Mouse (Mus musculus): ENCODE measurements at regions not wholly inside any gene's neighbourhood (a gene's known extent, or its start where the extent isn't known, plus 50 kb on each side); places are given as distances from the start of the nearest gene placed in this dataset.
A peak's percentile ranks its signal among the peaks of the same experiment; 100 is the strongest.

DNA sequence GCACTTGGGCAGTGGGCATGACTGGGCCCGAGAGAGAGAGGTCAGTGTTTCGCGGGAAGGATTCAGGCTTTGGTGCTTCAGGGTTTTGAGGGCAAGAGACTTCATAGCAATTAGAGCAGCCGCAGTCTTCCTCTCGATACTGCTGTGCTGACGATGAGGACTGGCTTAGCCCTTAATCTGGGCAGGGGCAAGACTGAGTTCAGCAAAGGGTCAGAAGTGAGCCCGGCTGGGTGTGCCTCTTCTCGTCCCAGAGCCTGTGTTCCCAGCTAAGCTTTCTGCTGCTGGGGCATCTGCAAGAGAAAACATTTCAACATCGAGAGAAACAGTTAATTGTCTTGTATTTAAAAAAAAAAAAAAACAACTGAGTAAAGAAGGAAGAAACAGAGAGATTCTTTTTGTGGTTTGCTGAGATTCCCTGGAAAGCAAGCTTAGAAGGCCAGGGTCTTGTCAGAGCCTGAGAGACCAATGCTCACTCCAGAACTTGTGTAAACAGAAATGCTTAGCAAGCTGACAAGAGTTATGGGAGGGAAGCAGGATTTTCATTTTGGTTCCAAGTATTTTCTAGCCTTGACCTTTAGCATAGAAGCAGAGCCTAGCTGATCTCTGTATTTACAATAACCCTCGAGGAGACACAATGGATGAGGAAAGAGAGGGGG is 195.1 kb downstream of the Zfp36l1 start:
- peak in 1 of 2 experiments; percentile 82 for DNase-seq (ENCODE audit: inconsistent age in 2 of 2, low spot score in 1 of 2)

GRCm38 (mm10) chr12:79916896-79917633 is 195.7 kb downstream of the Zfp36l1 start:
- DNase-seq (ENCODE audit: inconsistent age in 2 of 2, low spot score in 1 of 2) = no peak

GRCm38 (mm10) chr12:79913898-79914297 is 198.9 kb downstream of the Zfp36l1 start:
- no peak for DNase-seq (ENCODE audit: inconsistent age in 2 of 2, low spot score in 1 of 2)

- peak; percentile 87 to 92 for DNase-seq (ENCODE audit: inconsistent age in 2 of 2, low spot score in 1 of 2)
Observed at GRCm38 (mm10) chr12:79912281-79913063, 200.3 kb downstream of the Zfp36l1 start.

GRCm38 (mm10) chr12:79910884-79911759 is 201.7 kb downstream of the Zfp36l1 start:
- no peak for DNase-seq (ENCODE audit: inconsistent age in 2 of 2, low spot score in 1 of 2)

DNA sequence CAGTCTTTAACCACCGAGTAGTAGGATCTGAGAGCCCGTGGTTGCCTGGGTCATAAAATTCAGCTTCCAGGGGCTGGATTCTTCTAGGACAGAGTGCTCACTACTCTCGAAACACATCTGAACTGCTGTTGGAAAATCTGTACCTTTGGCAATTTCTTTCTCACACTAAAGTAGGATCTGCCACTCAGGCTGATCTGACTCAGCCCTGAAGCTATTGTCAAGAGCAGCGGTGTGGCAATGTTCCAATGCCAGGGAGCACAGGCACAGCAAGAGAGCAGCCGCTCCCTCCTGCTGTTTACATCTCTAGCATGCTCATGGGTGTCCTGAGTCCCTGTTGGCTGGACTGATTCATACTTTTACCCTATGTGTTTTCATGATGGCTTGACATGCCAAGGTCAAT is 205.2 kb downstream of the Zfp36l1 start:
- peak; percentile 90 to 95 for DNase-seq (ENCODE audit: inconsistent age in 2 of 2, low spot score in 1 of 2)

DNA sequence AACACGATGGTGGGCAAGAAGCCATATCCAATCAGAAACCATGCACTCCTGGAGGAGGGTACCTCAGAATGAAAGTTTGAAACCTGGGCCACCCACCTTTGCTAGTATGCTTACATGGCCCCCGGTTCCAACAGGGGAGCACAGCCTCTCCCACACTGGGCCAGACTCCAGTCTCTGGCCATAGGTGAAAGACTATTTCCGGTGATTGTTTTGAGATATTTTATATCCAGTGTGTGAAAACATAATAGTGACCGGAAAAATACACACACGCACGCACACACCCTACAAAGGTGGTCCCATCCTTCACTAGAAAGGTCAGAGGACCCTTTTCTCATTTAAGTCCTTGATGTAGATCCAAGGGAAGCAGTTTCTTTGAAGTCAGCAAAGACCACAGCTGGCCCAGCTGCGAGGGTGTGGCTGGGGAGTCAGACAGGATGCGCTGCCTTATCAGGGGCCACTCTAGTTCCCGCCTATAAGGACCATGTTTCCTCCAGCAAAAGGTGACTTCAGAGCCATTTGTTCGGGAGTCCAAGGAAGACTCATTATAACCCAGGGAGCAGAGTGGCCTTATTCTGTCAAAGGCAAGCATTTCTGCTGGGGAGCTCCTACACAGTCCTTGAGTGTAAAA is 206.0 kb downstream of the Zfp36l1 start:
- peak; percentile 71 to 89 for DNase-seq (ENCODE audit: inconsistent age in 2 of 2, low spot score in 1 of 2)

DNA sequence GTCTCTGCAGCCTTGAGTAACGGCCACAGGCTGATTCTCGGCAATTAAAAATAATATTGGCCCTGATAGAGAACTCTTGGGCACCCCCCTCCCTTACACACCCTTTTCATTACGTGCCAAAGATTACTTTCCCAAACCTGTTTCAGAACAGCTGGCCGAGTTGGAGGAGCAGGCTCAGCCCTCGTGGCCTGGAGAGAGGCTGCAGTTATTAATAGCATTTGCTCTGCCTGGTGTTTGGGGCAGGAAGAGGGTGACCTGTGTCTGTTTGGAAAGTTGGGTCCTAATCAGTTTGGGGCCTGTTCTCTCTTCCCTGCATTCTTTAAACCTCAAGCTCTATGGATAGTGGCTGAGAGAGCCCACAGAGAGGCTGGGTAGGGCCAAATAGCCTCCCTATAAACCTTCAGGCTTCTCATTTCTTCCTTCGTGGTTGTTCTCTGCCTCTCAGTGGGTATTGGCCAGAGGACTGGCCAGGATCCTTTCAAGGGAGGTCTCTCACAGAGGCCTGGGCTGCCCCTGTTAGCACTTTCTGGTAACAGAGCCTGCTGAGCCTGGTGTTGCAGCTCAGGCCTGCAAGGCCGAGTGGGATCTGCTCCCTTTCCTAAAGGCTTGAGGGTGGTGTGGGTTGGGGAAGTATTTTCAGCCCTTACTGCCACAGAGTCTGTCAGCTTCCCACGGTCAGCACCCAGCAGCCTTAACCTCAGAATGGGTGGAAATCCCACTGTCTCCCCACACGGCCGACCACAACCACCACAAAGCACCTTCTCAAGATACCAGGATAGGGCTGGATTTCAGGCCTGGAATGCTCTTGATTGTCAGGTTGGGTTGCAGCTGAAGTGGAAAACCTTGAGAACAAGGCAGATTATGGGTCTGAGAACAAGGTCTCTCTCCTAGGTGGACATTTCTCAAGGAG is 206.7 kb downstream of the Zfp36l1 start:
- DNase-seq (ENCODE audit: inconsistent age in 2 of 2, low spot score in 1 of 2) = peak; percentile 56 to 89

DNA sequence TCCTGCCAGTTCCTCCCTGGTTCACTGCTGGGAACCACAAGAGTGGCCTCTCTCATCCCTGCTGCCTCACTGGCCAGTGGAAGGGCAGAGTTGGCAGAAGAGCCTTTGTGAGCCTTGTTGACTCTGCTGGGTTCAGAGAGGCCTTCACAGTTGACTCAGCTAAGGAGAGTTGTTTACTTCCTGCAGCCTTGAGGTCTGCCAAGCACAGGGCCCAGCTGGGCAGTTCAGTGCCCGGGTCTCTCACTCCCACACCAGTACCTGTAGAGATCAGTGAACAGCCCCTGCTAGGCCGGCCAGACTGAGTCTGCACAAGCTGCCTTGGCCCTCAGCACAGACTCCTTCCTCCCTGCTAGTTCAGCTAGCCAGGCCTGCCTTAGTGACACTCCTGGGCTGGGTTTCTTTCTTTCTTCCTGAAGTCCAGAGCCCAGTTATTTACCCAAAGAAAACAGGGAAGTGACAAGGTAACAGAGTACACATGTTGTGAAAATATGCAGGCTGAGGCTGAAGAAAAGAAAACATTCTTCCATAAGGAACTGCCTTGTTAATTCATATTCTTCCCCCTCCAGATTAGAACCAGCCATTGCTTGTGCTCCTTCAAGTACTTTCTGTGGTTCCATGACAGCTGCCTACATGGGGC is 207.8 kb downstream of the Zfp36l1 start:
- peak; percentile 68 to 91 for DNase-seq (ENCODE audit: inconsistent age in 2 of 2, low spot score in 1 of 2)

GRCm38 (mm10) chr12:79902761-79903160 is 210.1 kb downstream of the Zfp36l1 start:
- DNase-seq (ENCODE audit: inconsistent age in 2 of 2, low spot score in 1 of 2) = no peak

- DNase-seq (ENCODE audit: inconsistent age in 2 of 2, low spot score in 1 of 2) = no peak
Observed at GRCm38 (mm10) chr12:79902163-79902562, 210.7 kb downstream of the Zfp36l1 start.

DNA sequence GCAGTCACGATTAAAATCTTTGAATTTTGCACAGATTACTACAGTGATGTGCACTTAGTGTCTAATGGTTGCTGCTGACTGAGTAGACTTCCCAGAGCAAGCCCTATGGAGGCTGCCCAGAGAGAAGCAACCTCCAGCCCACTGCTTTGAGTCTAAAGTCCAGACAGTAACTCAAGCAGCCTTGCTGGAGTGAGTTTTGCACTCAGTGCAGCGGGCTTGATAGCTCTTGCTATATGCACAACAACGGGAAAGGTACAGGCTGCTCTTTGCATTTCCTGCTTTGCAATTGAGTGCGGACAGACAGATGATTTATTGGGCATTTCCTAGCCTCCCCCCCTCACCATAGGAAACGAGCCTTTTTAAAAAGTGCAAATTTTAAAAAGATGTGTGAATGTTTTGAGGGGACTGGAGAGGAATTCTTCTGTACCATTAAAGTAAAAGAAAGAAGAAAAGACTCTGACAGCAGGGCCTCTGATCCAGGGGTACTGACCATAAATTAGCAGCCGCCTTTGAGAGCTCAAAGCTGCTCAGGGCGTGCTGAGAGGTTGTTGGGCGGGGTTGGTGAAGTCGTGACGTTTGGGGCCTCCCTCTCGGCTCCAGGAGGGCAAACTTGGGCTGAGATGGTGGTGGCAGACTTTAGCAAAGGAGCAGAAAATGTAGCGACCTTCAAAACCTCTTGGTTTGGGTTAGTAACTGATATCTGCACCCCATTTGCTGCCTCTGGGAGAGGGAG is 214.4 kb downstream of the Zfp36l1 start:
- peak; percentile 62 to 85 for DNase-seq (ENCODE audit: inconsistent age in 2 of 2, low spot score in 1 of 2)

GRCm38 (mm10) chr12:79895975-79896374 is 216.8 kb downstream of the Zfp36l1 start:
- peak; percentile 84 to 91 for DNase-seq (ENCODE audit: inconsistent age in 2 of 2, low spot score in 1 of 2)

- DNase-seq (ENCODE audit: inconsistent age in 2 of 2, low spot score in 1 of 2) = peak in 1 of 2 experiments; percentile 39
Observed at GRCm38 (mm10) chr12:79895324-79895723, 217.5 kb downstream of the Zfp36l1 start.

DNA sequence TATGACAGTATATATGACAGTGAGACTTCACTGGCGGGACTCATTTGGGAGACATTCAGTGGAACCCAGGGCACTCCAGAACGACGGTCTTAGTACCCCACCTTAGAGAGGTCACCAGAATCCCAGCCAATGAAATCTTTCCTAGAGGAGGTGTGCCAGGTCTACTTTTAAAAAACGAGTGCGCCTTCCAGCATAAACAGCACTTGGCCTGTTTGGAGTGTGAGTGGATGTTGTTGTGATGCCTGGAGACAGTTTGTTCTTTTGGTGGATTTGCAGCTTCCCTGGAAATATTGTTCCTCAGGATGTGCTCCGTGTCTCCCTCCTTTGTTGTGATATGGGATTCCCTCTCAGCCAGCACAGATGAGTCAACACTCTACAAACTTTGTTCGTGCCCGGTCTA is 219.9 kb downstream of the Zfp36l1 start:
- DNase-seq (ENCODE audit: inconsistent age in 2 of 2, low spot score in 1 of 2) = no peak

DNA sequence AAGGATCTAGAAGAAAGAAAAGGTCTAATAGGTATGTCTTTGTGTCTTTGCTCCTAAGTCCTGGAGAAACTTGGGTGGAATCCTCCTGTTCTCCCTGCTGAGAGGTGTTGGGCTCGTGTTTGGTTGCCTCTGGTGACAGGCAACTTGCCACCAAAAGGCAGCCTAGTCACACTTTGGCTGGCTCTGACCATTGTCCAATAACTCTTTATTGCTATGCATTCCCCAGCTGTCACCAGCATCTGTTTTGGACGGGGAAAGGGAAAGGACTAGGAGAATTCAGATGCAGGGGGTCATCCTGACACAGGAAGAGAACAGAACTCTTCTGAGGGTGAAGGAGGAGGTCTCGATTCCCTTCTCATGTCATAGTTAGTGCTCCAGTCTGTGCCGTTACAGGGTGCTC is 220.9 kb downstream of the Zfp36l1 start:
- peak in 1 of 2 experiments; percentile 44 for DNase-seq (ENCODE audit: inconsistent age in 2 of 2, low spot score in 1 of 2)

DNA sequence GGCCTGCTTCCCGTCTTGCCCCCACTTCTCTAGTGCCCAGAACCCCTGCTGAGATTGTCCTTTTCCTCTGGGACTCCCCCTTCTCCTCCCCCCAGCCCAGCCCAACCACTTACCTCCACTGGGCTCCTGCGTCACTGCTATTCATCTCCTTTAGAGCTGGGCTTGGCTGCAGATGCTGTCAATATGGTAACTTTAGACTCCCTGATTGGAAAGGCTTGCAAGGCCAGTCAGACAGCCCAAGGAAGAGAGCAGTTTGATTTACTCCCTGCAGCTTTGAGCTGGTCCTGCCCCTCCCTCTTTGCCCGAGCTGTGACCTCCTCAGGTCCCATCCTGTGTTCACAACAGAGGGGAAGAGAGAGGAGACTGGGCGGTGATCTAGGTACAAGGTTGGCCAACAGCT is 221.9 kb downstream of the Zfp36l1 start:
- DNase-seq (ENCODE audit: inconsistent age in 2 of 2, low spot score in 1 of 2) = peak; percentile 49 to 77

GRCm38 (mm10) chr12:79890291-79890690 is 222.5 kb downstream of the Zfp36l1 start:
- no peak for DNase-seq (ENCODE audit: inconsistent age in 2 of 2, low spot score in 1 of 2)
